Mouse (Mus musculus): ENCODE results near the gene Eno2. TPM values are rescaled to one million over a fixed set of nuclear protein-coding genes. Genes with fewer than 3 reads are reported as not detected.

Eno2 gene
- polyA plus RNA-seq, 1 experiment, result 1.4 TPM

GRCm38 (mm10) chr6:124796200-124796599 lies 26.7 kb upstream of the Eno2 start:
- Histone ChIP-seq H3K4me1 (ENCODE audit: control insufficient read depth, insufficient read depth, low read length) (no peaks in the 10 kb centered on the region), H3K4me3 (replicated peaks; ENCODE audit: control insufficient read depth, low read depth, low read length) (no peak overlapping the region), H3K27ac (ENCODE audit: control insufficient read depth, insufficient read depth, low read depth, low read length, poor library complexity) (no peak overlapping the region)
- 76% methylated on average over 2 of the region's 2 CpGs for WGBS
- TF ChIP-seq CTCF (IDR thresholded peaks at IDR 0.05; ENCODE audit: control insufficient read depth, insufficient read depth, low read length) (no peak), POLR2A (IDR thresholded peaks at IDR 0.05; ENCODE audit: borderline replicate concordance, control insufficient read depth, low read depth, low read length) (no peak)

- Histone ChIP-seq H3K27ac (ENCODE audit: control insufficient read depth, insufficient read depth, low read depth, low read length, poor library complexity) (no peak overlapping the region), H3K4me3 (replicated peaks; ENCODE audit: control insufficient read depth, low read depth, low read length) (no peak overlapping the region), H3K4me1 (ENCODE audit: control insufficient read depth, insufficient read depth, low read length) (no peaks in the 10 kb centered on the region)
- WGBS, result 89% methylated on average over 4 of the region's 4 CpGs
- TF ChIP-seq POLR2A (IDR thresholded peaks at IDR 0.05; ENCODE audit: borderline replicate concordance, control insufficient read depth, low read depth, low read length), result no peak
- no peak for TF ChIP-seq CTCF (IDR thresholded peaks at IDR 0.05; ENCODE audit: control insufficient read depth, insufficient read depth, low read length)
Measured at GRCm38 (mm10) chr6:124795781-124796180, 26.3 kb upstream of the Eno2 start.

DNA sequence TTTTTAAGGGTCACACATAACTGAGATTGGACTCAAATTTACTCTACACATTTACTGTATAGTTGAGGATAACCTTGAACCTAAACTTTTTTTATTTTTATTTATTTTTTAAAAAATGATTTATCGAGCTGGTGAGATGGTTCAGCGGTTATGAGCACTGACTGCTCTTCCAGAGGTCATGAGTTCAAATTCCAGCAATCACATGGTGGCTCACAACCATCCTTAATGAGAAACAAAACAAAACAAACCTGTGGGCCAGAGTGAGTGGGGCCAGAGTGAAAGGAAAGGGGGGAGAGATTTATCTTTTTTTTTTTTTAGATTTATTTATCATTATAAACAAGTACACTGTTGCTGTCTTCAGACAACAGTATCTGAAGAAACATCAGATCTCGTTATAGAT lies 22.4 kb upstream of the Eno2 start:
- Histone ChIP-seq H3K4me1 (ENCODE audit: control insufficient read depth, insufficient read depth, low read length) (no peaks in the 10 kb centered on the region), H3K27ac (ENCODE audit: control insufficient read depth, insufficient read depth, low read depth, low read length, poor library complexity) (no peak overlapping the region), H3K4me3 (replicated peaks; ENCODE audit: control insufficient read depth, low read depth, low read length) (no peak overlapping the region)
- WGBS, result 82% methylated on average over 3 of the region's 3 CpGs
- no peak for TF ChIP-seq POLR2A (IDR thresholded peaks at IDR 0.05; ENCODE audit: borderline replicate concordance, control insufficient read depth, low read depth, low read length)
- TF ChIP-seq CTCF (IDR thresholded peaks at IDR 0.05; ENCODE audit: control insufficient read depth, insufficient read depth, low read length), result no peak

DNA sequence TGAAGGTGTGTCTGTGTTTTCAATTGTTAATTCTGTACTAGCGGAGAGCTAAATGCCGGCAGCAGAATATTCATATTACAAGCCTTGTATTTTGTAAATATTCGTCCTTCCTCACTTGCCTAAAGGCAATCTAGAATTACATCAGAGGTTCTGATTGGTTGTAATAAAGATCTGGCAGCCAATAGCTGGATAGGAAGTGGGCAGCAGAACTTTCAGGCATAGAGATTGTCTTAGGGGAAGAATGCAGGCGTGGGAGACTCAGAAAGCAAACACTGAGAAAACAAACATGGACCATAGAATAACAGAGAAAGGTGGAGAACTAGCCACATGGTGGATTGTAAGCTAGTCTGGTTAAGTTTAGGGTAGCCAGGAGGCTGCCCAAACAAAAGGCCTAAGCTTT lies 20.6 kb upstream of the Eno2 start:
- Histone ChIP-seq H3K27ac (ENCODE audit: control insufficient read depth, insufficient read depth, low read depth, low read length, poor library complexity) (no peak overlapping the region), H3K4me1 (ENCODE audit: control insufficient read depth, insufficient read depth, low read length) (no peaks in the 10 kb centered on the region), H3K4me3 (replicated peaks; ENCODE audit: control insufficient read depth, low read depth, low read length) (no peak overlapping the region)
- TF ChIP-seq CTCF (IDR thresholded peaks at IDR 0.05; ENCODE audit: control insufficient read depth, insufficient read depth, low read length), result no peak
- no peak for TF ChIP-seq POLR2A (IDR thresholded peaks at IDR 0.05; ENCODE audit: borderline replicate concordance, control insufficient read depth, low read depth, low read length)
- 55% methylated on average over 4 of the region's 4 CpGs for WGBS

GRCm38 (mm10) chr6:124789519-124789918 lies 20.0 kb upstream of the Eno2 start:
- WGBS, result 78% methylated on average over 4 of the region's 4 CpGs
- Histone ChIP-seq H3K4me1 (ENCODE audit: control insufficient read depth, insufficient read depth, low read length) (no peaks in the 10 kb centered on the region), H3K4me3 (replicated peaks; ENCODE audit: control insufficient read depth, low read depth, low read length) (no peak overlapping the region), H3K27ac (ENCODE audit: control insufficient read depth, insufficient read depth, low read depth, low read length, poor library complexity) (no peak overlapping the region)
- TF ChIP-seq CTCF (IDR thresholded peaks at IDR 0.05; ENCODE audit: control insufficient read depth, insufficient read depth, low read length) (no peak), POLR2A (IDR thresholded peaks at IDR 0.05; ENCODE audit: borderline replicate concordance, control insufficient read depth, low read depth, low read length) (no peak)

GRCm38 (mm10) chr6:124787722-124788121 lies 18.2 kb upstream of the Eno2 start:
- 74% methylated on average over 10 of the region's 10 CpGs for WGBS
- TF ChIP-seq CTCF (IDR thresholded peaks at IDR 0.05; ENCODE audit: control insufficient read depth, insufficient read depth, low read length), result no peak
- no peak for TF ChIP-seq POLR2A (IDR thresholded peaks at IDR 0.05; ENCODE audit: borderline replicate concordance, control insufficient read depth, low read depth, low read length)
- no peak overlapping the region for H3K4me3 ChIP-seq (replicated peaks; ENCODE audit: control insufficient read depth, low read depth, low read length)
- no peak overlapping the region for H3K27ac ChIP-seq (ENCODE audit: control insufficient read depth, insufficient read depth, low read depth, low read length, poor library complexity)
- no peaks in the 10 kb centered on the region for H3K4me1 ChIP-seq (ENCODE audit: control insufficient read depth, insufficient read depth, low read length)

- TF ChIP-seq POLR2A (IDR thresholded peaks at IDR 0.05; ENCODE audit: borderline replicate concordance, control insufficient read depth, low read depth, low read length) (no peak), CTCF (IDR thresholded peaks at IDR 0.05; ENCODE audit: control insufficient read depth, insufficient read depth, low read length) (no peak)
- Histone ChIP-seq H3K4me1 (ENCODE audit: control insufficient read depth, insufficient read depth, low read length) (no peaks in the 10 kb centered on the region), H3K4me3 (replicated peaks; ENCODE audit: control insufficient read depth, low read depth, low read length) (no peak overlapping the region), H3K27ac (ENCODE audit: control insufficient read depth, insufficient read depth, low read depth, low read length, poor library complexity) (no peak overlapping the region)
- WGBS, result 35% methylated on average over 8 of the region's 8 CpGs
Measured at GRCm38 (mm10) chr6:124786756-124787420, 17.4 kb upstream of the Eno2 start.

DNA sequence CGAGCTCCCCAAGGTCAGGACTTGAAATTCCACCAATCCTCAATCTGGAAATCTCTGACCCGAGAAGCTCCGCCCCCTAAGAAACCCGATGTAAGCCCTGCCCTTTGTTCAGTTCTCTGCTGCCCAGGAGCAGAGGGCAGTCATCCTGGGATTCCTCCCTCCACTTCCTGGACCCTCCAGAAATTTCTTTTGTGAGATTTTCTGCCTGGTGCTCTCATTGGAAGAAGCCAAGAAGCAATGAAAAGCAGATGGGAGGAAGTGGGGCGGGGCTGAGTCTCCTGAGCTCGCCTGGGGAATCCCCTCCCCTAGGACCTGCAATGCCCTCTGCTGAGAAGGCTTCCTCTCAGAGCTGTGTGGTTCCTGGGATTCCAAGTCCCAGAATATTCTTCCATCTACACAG lies 13.0 kb upstream of the Eno2 start:
- Histone ChIP-seq H3K4me1 (ENCODE audit: control insufficient read depth, insufficient read depth, low read length) (no peaks in the 10 kb centered on the region; the same call in 1 of the 2 replicates), H3K27ac (ENCODE audit: control insufficient read depth, insufficient read depth, low read depth, low read length, poor library complexity) (no peak overlapping the region), H3K4me3 (replicated peaks; ENCODE audit: control insufficient read depth, low read depth, low read length) (peak overlapping the region; percentile 39)
- 11% methylated on average over 6 of the region's 6 CpGs for WGBS
- TF ChIP-seq CTCF (IDR thresholded peaks at IDR 0.05; ENCODE audit: control insufficient read depth, insufficient read depth, low read length) (no peak), POLR2A (IDR thresholded peaks at IDR 0.05; ENCODE audit: borderline replicate concordance, control insufficient read depth, low read depth, low read length) (no peak)

- TF ChIP-seq CTCF (IDR thresholded peaks at IDR 0.05; ENCODE audit: control insufficient read depth, insufficient read depth, low read length) (no peak), POLR2A (IDR thresholded peaks at IDR 0.05; ENCODE audit: borderline replicate concordance, control insufficient read depth, low read depth, low read length) (no peak)
- Histone ChIP-seq H3K4me1 (ENCODE audit: control insufficient read depth, insufficient read depth, low read length) (no peaks in the 10 kb centered on the region; the same call in 1 of the 2 replicates), H3K27ac (ENCODE audit: control insufficient read depth, insufficient read depth, low read depth, low read length, poor library complexity) (no peak overlapping the region), H3K4me3 (replicated peaks; ENCODE audit: control insufficient read depth, low read depth, low read length) (no peak overlapping the region)
- 85% methylated on average over 7 of the region's 7 CpGs for WGBS
Measured at GRCm38 (mm10) chr6:124780917-124781316, 11.4 kb upstream of the Eno2 start.
